Mouse (Mus musculus): Measurements from ENCODE around the gene Atad1.

DNA sequence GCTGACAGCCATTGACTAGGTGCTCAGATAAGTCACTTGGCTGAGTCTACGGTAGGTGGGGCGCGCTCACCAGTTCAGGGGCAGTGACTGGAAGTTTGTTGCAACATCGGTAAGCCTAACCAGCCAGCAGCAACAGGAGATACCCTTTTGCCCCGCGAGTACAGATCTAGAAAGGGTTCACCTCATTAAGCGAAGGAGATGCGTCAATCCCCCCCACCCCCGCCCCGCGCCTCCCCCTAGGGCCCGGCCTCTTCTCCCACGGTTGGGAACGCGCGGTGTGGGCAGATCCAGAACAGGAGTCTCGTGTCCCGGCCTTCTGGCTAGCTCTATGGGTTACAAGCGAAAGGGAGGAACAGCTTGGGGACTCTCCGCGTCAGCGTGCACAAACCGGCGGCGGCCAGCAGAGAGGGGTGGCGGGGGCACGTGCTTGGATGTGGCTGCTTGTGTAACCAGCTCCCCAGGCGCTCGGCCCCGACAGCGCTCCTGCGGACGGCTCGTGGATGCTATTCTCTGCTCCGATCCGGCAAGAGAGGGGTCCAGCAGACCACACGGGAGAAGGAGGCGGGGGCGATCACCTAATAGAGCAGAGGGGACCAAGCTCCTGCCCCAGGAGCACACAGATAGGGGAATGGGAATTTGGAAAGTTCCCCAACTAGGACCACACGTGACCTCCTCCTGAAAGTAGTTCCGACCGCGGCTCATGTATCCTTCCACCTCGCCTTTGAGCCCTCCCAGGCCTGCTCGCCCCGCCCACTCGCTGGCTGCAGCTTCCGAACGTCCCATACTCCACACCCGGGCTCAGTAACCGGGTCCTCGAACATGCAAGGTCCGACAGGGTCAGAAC is 16.4 kb upstream of the Atad1 start:
- TF ChIP-seq CTCF (IDR thresholded peaks at IDR 0.05; ENCODE audit: low read depth, low read length) (no peak), POLR2A (IDR thresholded peaks at IDR 0.05; ENCODE audit: borderline replicate concordance, low read depth, low read length) (no peak)

Measured in bone marrow macrophage, adult 2 months (primary cell).